Mouse (Mus musculus) MEL-GATA-1-ER (cell line): ENCODE data around the gene Prdm9.

Experiments
- DNase-seq: peaks from one replicate; pipeline ENCODE4 v3.0.0-alpha.2; 2012; ENCODE audit warnings: low read depth; ENCODE audit errors: extremely low read depth

Prdm9 gene

DNA sequence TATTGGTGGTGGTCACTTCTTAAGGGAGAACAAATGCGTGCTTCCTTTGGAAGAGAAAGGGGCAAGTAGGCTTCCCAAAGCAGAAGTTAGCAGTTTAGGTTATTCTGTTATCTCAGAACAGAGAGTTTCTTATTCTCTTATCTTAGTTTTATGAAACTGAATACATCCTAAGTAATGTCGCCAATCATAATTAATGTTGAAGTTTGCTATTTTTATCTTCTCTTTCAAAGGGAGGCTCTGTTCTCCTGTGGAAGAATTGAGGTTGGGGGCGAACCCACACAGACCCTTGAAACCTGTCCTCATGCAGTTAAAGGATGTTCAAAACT lies 36.4 kb downstream of the Prdm9 start:
- peak; percentile 33 for DNase-seq

DNA sequence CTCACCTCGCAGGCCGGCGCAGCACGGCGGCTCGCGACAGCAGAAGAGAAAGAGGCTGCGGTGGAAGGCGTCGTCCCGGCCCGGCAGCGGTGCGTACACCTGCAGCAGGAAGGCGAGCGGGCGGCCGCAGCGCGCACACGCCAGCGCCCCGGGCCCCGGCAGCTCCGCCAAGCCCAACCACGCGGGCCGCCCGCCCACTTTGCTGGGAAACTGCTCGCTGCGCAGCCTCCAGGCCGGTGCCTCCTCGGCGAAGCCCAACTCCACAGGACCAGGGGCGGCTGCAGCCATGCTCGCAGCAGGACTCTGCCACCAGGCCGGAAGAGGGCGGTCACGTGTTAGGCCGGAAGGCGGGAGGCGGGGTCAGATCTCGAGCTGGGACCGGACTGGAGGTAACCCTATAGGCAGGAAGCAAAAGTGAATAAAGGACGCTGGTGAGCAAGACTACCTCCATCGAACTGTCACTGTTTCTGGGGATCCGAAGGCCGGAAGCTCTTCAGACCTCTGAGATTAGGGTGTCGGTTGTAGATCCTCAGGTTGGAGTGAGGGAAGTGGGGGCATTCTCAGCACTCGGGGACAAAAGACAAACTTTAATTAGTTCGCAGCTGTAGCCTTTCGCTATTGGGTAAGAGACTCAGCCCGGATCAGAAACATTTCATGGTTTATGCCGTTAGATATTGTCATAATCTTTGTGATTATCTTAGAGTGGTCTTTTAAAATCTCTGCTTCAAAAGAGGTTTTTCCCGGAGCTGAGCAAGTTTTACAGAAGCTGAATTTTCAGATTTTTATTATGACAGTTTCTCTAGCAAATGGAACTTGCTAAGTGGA lies 37.0 kb downstream of the Prdm9 start, which contains the start of gene Pdcd2:
TSS of gene Pdcd2 (minus strand) at position 316 of the 825 bp plus-strand sequence.
- DNase-seq: peak; percentile 90

DNA sequence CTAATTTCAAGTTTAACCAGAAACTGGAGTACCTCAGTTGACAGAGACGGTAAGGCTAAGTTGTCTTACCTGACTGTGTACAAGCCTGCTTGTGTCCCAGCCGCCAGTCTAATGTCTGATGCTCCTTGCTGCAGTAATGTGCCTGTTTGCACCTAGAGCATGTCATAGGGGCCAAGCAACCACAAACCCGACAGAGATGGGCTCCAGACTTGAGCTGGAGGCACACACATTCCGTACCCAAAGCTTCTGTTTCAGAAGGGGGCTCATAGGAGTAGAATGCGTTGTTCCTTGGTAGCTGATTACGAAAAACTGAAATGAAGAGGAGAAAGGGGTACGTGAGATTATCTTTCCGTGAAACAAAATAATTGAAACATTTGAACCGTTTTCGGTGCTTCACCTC lies 37.9 kb downstream of the Prdm9 start:
- peak; percentile 19 for DNase-seq

DNA sequence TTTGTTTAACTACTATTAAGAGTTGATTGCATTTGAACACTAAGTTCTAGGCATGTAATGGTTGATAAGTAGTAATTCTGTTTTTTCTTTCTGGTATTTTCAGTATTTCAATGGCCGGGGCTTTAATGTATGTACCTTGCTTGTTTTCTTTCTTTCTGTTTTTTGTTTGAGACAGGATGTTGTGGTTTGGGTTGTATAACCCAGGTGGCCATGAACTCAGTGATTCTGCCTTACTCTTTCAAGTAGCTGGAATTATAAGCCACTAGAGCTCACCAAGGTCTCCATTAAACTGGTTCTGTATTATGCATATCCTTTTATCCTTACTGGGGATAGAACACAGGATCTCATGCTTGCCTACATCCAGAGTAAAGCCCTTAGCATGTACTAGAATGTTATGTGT lies 45.4 kb downstream of the Prdm9 start:
- no peak for DNase-seq

DNA sequence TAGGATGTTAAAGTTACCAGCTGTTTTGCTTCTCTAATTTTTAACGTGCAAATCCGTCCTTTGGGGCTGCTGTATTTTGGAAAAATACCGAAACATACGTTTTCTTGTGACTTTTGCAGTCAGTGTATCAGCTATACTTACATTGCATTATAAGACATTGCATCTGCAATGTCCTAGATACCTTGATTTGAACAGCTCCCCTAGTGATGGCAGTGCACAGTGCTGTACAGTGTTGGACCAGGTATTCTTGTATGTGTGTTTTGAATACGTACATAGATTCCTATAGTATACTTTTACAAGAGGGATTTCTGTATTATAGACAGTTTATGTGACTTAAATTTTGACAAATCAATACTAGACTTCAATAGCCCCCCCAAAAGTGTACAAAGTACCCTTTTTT lies 46.0 kb downstream of the Prdm9 start:
- DNase-seq: no peak

DNA sequence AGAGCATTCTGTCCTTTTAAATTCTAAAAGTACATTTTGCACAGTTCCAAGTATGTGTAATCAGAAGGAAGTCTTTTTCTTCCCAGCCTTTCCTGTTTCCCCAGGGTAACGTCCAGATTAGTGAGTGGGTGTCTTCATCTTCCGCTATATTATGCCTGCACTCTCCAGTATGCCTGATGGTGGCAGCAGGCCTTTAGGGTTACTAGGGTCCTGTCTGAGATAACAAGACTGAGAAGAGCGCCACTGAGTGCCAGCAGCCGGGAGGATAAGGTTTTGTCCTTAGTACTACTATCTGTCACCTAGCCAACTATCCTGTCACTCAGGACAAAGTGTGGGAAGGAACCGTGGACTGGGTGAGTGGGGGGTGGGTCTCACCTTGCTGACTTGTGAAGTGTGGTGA lies 46.4 kb downstream of the Prdm9 start:
- no peak for DNase-seq

DNA sequence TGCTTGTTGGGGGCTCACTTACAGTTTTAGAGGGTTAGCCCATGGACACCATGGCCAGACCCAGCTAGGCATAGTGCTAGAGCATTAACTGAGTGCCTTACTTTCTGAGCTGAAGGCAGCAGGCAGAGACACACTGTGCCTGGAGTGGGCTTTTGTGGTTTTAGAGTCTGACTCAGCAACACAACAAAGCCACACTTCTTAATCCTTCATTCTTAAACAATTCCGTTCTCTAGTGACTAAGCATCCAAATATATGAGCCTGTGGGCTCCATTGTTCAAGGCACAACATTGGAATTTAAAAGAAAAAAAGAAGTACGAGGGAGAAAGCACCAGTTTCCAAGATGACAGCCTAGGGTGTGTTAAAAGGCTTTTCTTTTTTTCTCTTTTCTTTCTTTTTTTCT lies 53.5 kb downstream of the Prdm9 start:
- no peak for DNase-seq

DNA sequence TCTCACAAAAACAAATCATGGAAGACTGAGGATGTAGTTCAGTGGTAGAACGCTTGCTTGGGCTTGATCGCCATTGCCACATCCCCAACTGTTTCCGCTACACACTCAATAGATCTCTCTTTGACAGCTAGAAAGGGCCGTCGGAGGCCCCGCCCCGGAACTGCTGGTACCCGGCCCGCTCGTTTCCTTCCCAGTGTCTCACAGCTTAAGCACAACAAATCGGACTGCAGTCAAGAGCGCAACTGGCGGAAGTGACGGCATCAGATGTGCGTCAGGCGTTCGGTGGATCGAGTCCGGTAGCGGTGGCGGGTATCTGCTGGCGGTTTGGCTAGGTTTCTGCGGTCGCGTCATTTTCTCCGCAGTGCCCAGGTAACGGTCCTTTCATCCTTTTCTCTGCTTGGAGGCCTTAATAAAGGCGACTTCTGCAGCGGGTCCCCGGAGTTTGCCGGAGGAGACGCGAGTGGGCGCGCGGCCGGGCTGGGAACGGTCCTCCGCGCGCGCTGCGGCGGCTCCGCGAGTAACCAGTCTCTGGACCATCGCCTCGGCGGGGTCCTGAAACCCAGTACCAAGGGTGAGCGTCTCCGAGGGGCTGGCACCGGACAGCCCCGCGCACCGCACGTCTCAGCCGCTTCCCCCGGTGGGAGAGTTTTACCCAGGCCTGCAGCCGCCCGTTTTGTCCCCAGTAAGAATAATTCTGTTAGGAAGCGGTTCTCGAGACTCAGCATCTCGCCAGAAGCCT lies 64.3 kb downstream of the Prdm9 start, which contains the start of the genes Psmb1 and Tbp:
TSS of gene Psmb1 (minus strand) at position 96 of the 739 bp plus-strand sequence.
TSS of gene Tbp (plus strand) at position 233 of the 739 bp plus-strand sequence.
- DNase-seq: peak; percentile 96

DNA sequence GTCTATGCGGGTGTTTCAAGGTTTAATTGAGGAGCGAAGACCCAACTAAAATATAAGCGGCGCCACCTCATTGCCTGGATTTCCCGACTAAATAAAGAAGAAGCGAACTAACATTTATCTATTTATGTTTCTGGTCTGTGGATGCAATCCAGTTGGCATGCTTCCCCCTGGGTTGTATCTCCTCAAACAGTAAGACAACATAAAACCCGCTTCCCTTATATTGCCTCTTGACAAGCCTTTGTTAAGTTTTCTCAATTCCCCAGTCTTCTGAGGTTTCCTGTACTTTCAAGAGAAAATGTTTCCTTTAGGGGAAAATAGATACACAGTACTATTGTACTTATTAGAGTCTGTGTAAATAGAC lies 65.4 kb downstream of the Prdm9 start:
- peak; percentile 22 for DNase-seq

DNA sequence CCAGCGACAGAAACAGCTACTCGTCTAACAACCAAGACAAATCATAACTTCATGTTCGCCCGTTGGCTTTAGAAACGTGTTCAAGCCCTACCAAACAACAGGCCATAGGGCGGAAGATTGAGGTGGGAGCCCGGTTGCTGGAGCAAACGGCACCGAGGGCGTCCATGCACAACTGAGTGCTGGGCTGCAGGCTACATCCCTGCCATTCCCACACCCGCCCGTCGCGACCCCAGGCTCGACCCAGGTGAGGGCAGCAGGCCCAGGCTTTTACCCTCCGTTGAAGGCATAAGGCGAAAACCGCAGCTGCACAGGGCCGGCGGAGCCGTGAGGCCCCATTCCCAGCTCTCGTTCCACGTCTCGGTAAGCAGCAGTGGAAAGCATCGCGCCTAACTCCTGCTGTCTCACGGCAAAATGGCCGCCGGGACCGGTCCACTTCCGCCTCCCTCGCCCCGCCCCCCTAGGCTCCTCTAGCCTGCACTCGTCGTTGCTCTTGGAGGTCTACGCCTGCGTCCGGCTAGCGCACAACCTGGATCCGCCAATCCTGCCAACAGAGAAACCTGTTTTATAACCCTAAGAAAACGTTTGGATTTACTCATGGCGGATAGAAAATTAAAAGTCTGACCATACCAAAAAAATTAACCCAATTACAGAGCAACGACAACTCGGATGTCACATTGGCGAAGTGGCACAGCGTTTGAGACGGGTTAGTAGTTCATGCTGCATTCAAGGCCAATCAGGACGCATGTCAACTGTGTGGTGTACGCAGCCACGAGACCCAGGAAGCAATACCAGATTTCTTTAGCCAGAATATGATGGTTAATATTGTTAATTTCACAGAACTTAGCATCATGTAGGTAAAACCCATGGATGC lies 66.0 kb downstream of the Prdm9 start:
- peak; percentile 80 for DNase-seq
